In the genomic region with DNA sequence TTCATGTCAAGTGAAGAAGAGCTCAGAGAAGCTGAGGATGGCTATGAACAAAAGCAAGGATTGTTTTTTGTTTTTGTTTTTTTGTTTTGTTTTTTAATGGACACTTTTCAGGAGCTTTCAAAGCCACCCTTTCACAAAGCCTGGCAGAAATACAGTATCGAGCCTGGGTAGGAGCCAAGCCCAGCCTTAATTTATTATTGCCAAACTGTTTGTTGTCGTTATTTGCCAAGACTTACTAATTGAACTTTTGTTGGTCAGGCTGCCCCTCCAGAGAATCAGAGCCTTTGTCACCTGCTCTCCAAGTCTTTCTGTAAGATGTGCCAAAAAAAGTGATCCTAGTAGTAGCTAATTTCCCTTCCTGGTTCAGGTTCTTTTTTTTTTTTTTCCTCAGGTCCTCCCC, we compare ENCODE assay signal across 23 mouse cellular contexts.
DNase-seq lines count a peak whose midpoint lies in the region; ATAC-seq lines count a peak whose summit lies in the region.
"Had no signal": no experiment of that assay in that cellular context is flagged by ENCODE, and none has a peak within 500 bp of the region (broad histone marks: within the 10 kb centered on the region; RNA-seq: fewer than 3 reads in every experiment).

No protein-coding gene starts in this region.

- no peak for ATAC-seq in intestine, embryonic 15.5 days
- ATAC-seq: forebrain, embryonic 16.5 days; hindbrain, embryonic 16.5 days; inflammation-experienced regulatory T-cells, adult 6 months had no signal

- H3K36me3 ChIP-seq in intestine, embryonic 15.5 days: no peaks in the 10 kb centered on the region
- H3K36me3 ChIP-seq: embryonic facial prominence, embryonic 15.5 days; forebrain, embryonic 10.5 days; heart, embryonic 10.5 days; hindbrain, embryonic 12.5 days had no signal

- no peak overlapping the region for H3K4me2 ChIP-seq in intestine, embryonic 15.5 days (replicated peaks)
- H3K4me2 ChIP-seq: embryonic facial prominence, embryonic 15.5 days; hindbrain, embryonic 12.5 days had no signal

- H3K9me3 ChIP-seq in intestine, embryonic 15.5 days: no peaks in the 10 kb centered on the region
- H3K9me3 ChIP-seq: embryonic facial prominence, embryonic 15.5 days; forebrain, embryonic 10.5 days; heart, embryonic 10.5 days; hindbrain, embryonic 12.5 days had no signal

- 67% methylated on average over 2 of the region's 2 CpGs for WGBS in intestine, embryonic 15.5 days

- peak; percentile 28 to 45 for DNase-seq in cerebellum, postnatal 10 days
- no peak for DNase-seq in cerebellum, adult 8-10 months
- DNase-seq in layer of hippocampus, postnatal 14 days (ENCODE audit: low spot score in 2 of 2): peak; percentile 10 to 48
- no peak for DNase-seq in layer of hippocampus, postnatal 36 days
- DNase-seq in Muller cell, postnatal 12 days (ENCODE audit: inconsistent ontology term): peak; percentile 54
- peak; percentile 7 for DNase-seq in brain, adult 2 months (ENCODE audit: low read depth, low spot score)
- DNase-seq: adrenal gland, postnatal 25 days; cerebellum, adult 11-12 months; embryo, embryonic 11 days; gastrocnemius, postnatal 10 days; heart, adult 18-20 months; heart, postnatal 10 days; heart, postnatal 4 days; kidney, adult 11 months had no signal

- no peaks in the 10 kb centered on the region for H3K4me1 ChIP-seq in intestine, embryonic 15.5 days (replicated peaks)
- H3K4me1 ChIP-seq: embryonic facial prominence, embryonic 15.5 days; heart, embryonic 10.5 days; hindbrain, embryonic 12.5 days had no signal

- no peak overlapping the region for H3K9ac ChIP-seq in intestine, embryonic 15.5 days
- H3K9ac ChIP-seq: embryonic facial prominence, embryonic 15.5 days; hindbrain, embryonic 12.5 days had no signal

- no peaks in the 10 kb centered on the region for H3K27me3 ChIP-seq in intestine, embryonic 15.5 days (replicated peaks)
- H3K27me3 ChIP-seq: embryonic facial prominence, embryonic 15.5 days; hindbrain, embryonic 12.5 days had no signal

- no peak overlapping the region for H3K27ac ChIP-seq in intestine, embryonic 15.5 days
- H3K27ac ChIP-seq: embryonic facial prominence, embryonic 15.5 days; forebrain, embryonic 10.5 days; heart, embryonic 10.5 days; hindbrain, embryonic 12.5 days had no signal

- no peak overlapping the region for H3K4me3 ChIP-seq in intestine, embryonic 15.5 days (replicated peaks)
- H3K4me3 ChIP-seq: embryonic facial prominence, embryonic 15.5 days; erythroblast, embryonic 14.5 days; forebrain, embryonic 10.5 days; heart, embryonic 10.5 days; hindbrain, embryonic 12.5 days had no signal

Comparison
In these comparisons a context has a peak if more than half of its experiments do, and no peak if none do; other contexts are left out.
1. DNase-seq: peak in cerebellum, postnatal 10 days (2 of 2), layer of hippocampus, postnatal 14 days (2 of 2), Muller cell, postnatal 12 days (single experiment) and brain, adult 2 months (single experiment); none in cerebellum, adult 8-10 months (single experiment) and layer of hippocampus, postnatal 36 days (0 of 2).